Mouse (Mus musculus) liver, embryonic 11.5 days (tissue): ENCODE data around the gene Mitf. TPM values are rescaled to one million over a fixed set of nuclear protein-coding genes. Genes with fewer than 3 reads are reported as not detected.

Experiments
- ATAC-seq: fragments of 200-750 bp; cut with Nextera tagmentation; replicated peaks from 2 replicates; pipeline ENCODE4 v1.8.0; 2017; ENCODE audit warnings: moderate number of reproducible peaks, mild to moderate bottlenecking, moderate TSS enrichment, moderate library complexity; ENCODE audit not compliant: low FRiP score
- DNase-seq: peaks from one replicate; pipeline ENCODE4 v3.0.0-alpha.2; 2017; ENCODE audit warnings: low spot score
- H3K27ac ChIP-seq: fragments of 300-500 bp; sonication (generic); 2 replicates; pipeline ENCODE4 v1.5.1; 2014; ENCODE audit warnings: mild to moderate bottlenecking, low read depth, low read length, control low read depth
- H3K27me3 ChIP-seq: fragments of 300-500 bp; sonication (generic); replicated peaks from 2 replicates; pipeline ENCODE4 v1.6.1; 2014; ENCODE audit warnings: low read length, mixed read lengths; ENCODE audit not compliant: control insufficient read depth, insufficient read depth
- H3K36me3 ChIP-seq: fragments of 300-500 bp; sonication (generic); 2 replicates; pipeline ENCODE4 v1.6.1; 2014; ENCODE audit warnings: mild to moderate bottlenecking, low read length, moderate library complexity, mixed read lengths; ENCODE audit not compliant: control insufficient read depth, insufficient read depth
- H3K4me1 ChIP-seq: fragments of 300-500 bp; sonication (generic); replicated peaks from 2 replicates; pipeline ENCODE4 v1.6.1; 2014; ENCODE audit warnings: low read length, mixed read lengths; ENCODE audit not compliant: control insufficient read depth, insufficient read depth
- H3K4me2 ChIP-seq: fragments of 300-500 bp; sonication (generic); 2 replicates; pipeline ENCODE4 v1.6.1; 2014; ENCODE audit warnings: mild to moderate bottlenecking, control low read depth, moderate library complexity
- H3K4me3 ChIP-seq: fragments of 300-500 bp; sonication (generic); 2 replicates; pipeline ENCODE4 v1.5.1; 2014; ENCODE audit warnings: low read depth, low read length, control low read depth
- H3K9ac ChIP-seq: fragments of 300-500 bp; sonication (generic); 2 replicates; pipeline ENCODE4 v1.6.1; 2014; ENCODE audit warnings: low read depth, low read length, control low read depth
- H3K9me3 ChIP-seq: fragments of 300-500 bp; sonication (generic); 2 replicates; pipeline ENCODE4 v1.6.1; 2016; ENCODE audit warnings: low read length, inconsistent platforms, mixed read lengths; ENCODE audit not compliant: control insufficient read depth
- WGBS: fragments of 180-500 bp; shearing (Covaris S2); extraction: QIAGEN DNeasy Blood & Tissue Kit; methylation state at CpG from one replicate; pipeline ENCODE4 v1.1.7; 2014; 5-methylcytosine and 5-hydroxymethylcytosine counted together
- polyA plus RNA-seq: library from polyadenylated mRNA; unstranded; fragments of >200 nt; fragmentation: Nextera tagmentation; extraction: Ambion mirVana; gene quantifications from 2 replicates; pipeline ENCODE4 v1.2.1, GENCODE M21; 2014

The Mitf gene
- polyA plus RNA-seq, 1 experiment from 2014 or later: 1.0 TPM

- WGBS: 58% methylated on average over 13 of the region's 13 CpGs
These were observed 22.2 kb downstream of the Mitf start for GRCm38 (mm10) chr6:97828822-97829719.

GRCm38 (mm10) chr6:97832501-97832900 is 25.6 kb downstream of the Mitf start:
- Histone ChIP-seq H3K27ac (no peak overlapping the region), H3K4me2 (no peak overlapping the region), H3K36me3 (no peaks in the 10 kb centered on the region), H3K4me3 (no peak overlapping the region), H3K9me3 (no peaks in the 10 kb centered on the region), H3K4me1 (no peaks in the 10 kb centered on the region), H3K27me3 (no peaks in the 10 kb centered on the region), H3K9ac (no peak overlapping the region)
- 86% methylated on average over 4 of the region's 4 CpGs for WGBS
- DNase-seq (no peak), ATAC-seq (no peak)

More at GRCm38 (mm10) chr6:97828822-97829719, 22.2 kb downstream of the Mitf start:
- no peak for DNase-seq
- Histone ChIP-seq H3K9ac (no peak overlapping the region), H3K36me3 (no peaks in the 10 kb centered on the region), H3K27me3 (no peaks in the 10 kb centered on the region), H3K27ac (no peak overlapping the region), H3K4me2 (no peak overlapping the region), H3K9me3 (no peaks in the 10 kb centered on the region), H3K4me1 (no peaks in the 10 kb centered on the region), H3K4me3 (no peak overlapping the region)
- no peak for ATAC-seq

- Histone ChIP-seq H3K4me2 (no peak overlapping the region), H3K27me3 (no peaks in the 10 kb centered on the region), H3K4me1 (no peaks in the 10 kb centered on the region), H3K27ac (no peak overlapping the region), H3K36me3 (no peaks in the 10 kb centered on the region), H3K9ac (no peak overlapping the region), H3K4me3 (no peak overlapping the region), H3K9me3 (no peaks in the 10 kb centered on the region)
- no peak for DNase-seq
- WGBS: 74% methylated on average over 7 of the region's 7 CpGs
- no peak for ATAC-seq
These were observed 29.3 kb downstream of the Mitf start for GRCm38 (mm10) chr6:97836176-97836575.

GRCm38 (mm10) chr6:97837711-97838110 is 30.9 kb downstream of the Mitf start:
- no peak for DNase-seq

GRCm38 (mm10) chr6:97839568-97839967 is 32.7 kb downstream of the Mitf start:
- Histone ChIP-seq H3K27ac (no peak overlapping the region), H3K4me1 (no peaks in the 10 kb centered on the region), H3K9me3 (no peaks in the 10 kb centered on the region), H3K36me3 (no peaks in the 10 kb centered on the region), H3K27me3 (no peaks in the 10 kb centered on the region), H3K4me2 (no peak overlapping the region), H3K4me3 (no peak overlapping the region), H3K9ac (no peak overlapping the region)
- no peak for ATAC-seq
- no peak for DNase-seq

More at GRCm38 (mm10) chr6:97837711-97838110, 30.9 kb downstream of the Mitf start:
- Histone ChIP-seq H3K27me3 (no peaks in the 10 kb centered on the region), H3K36me3 (no peaks in the 10 kb centered on the region), H3K9ac (no peak overlapping the region), H3K9me3 (no peaks in the 10 kb centered on the region), H3K4me2 (no peak overlapping the region), H3K4me1 (no peaks in the 10 kb centered on the region), H3K4me3 (no peak overlapping the region), H3K27ac (no peak overlapping the region)
- ATAC-seq: no peak

GRCm38 (mm10) chr6:97844112-97844511 is 37.3 kb downstream of the Mitf start:
- Histone ChIP-seq H3K4me2 (no peak overlapping the region), H3K9ac (no peak overlapping the region), H3K27me3 (no peaks in the 10 kb centered on the region; the same call in 1 of the 2 replicates), H3K36me3 (no peaks in the 10 kb centered on the region), H3K9me3 (no peaks in the 10 kb centered on the region), H3K27ac (no peak overlapping the region), H3K4me1 (no peaks in the 10 kb centered on the region), H3K4me3 (no peak overlapping the region)
- WGBS: 83% methylated on average over 3 of the region's 3 CpGs
- DNase-seq (no peak), ATAC-seq (no peak)

GRCm38 (mm10) chr6:97848191-97848857 is 41.5 kb downstream of the Mitf start:
- H3K9ac ChIP-seq: no peak overlapping the region
- H3K4me2 ChIP-seq: no peak overlapping the region
- H3K9me3 ChIP-seq: no peaks in the 10 kb centered on the region
- H3K4me1 ChIP-seq: no peaks in the 10 kb centered on the region
- DNase-seq (no peak), ATAC-seq (no peak)
- no peaks in the 10 kb centered on the region; the same call in 1 of the 2 replicates for H3K27me3 ChIP-seq
- 71% methylated on average over 9 of the region's 9 CpGs for WGBS
- H3K4me3 ChIP-seq: no peak overlapping the region
- H3K27ac ChIP-seq: no peak overlapping the region
- no peaks in the 10 kb centered on the region for H3K36me3 ChIP-seq

- H3K9me3 ChIP-seq: no peaks in the 10 kb centered on the region
- ATAC-seq (no peak), DNase-seq (no peak)
- H3K9ac ChIP-seq: no peak overlapping the region
- H3K4me3 ChIP-seq: no peak overlapping the region
- no peak overlapping the region for H3K27ac ChIP-seq
- H3K36me3 ChIP-seq: no peaks in the 10 kb centered on the region
- no peak overlapping the region for H3K4me2 ChIP-seq
- H3K4me1 ChIP-seq: no peaks in the 10 kb centered on the region
- 85% methylated on average over 2 of the region's 2 CpGs for WGBS
- H3K27me3 ChIP-seq: no peaks in the 10 kb centered on the region
These were observed 47.4 kb downstream of the Mitf start for GRCm38 (mm10) chr6:97854236-97854635.
